Mouse (Mus musculus): Measurements from ENCODE around the gene Stoml3.

Stoml3 gene

DNA sequence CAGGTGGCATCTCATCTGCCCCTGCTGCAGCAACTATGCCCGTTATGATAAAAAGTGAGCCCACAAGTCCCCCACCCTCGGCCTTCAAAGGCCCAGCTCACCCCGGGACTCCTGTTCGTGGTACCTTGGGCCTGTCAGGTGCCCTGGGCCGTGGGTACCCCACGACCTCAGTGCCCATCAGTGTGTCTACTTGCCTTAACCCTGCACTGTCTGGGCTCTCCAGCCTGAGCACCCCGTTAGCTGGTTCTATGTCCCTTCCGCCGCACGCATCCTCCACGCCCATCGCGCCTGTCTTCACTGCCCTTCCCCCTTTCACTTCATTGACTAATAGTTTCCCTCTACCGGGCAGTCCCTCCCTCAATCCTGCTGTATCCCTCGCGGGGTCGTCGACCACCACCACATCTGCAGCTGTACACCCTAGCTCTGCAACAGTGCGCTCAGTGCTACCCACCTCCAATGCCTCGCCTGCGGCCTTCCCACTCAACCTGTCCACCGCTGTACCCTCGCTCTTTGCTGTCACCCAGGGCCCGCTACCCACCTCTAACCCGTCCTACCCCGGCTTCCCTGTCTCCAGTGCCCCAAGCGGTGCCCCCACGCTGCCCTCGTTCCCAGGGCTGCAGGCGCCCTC, 9.9 kb upstream of the Stoml3 start:
- WGBS, result 96% methylated on average over 30 of the region's 30 CpGs

DNA sequence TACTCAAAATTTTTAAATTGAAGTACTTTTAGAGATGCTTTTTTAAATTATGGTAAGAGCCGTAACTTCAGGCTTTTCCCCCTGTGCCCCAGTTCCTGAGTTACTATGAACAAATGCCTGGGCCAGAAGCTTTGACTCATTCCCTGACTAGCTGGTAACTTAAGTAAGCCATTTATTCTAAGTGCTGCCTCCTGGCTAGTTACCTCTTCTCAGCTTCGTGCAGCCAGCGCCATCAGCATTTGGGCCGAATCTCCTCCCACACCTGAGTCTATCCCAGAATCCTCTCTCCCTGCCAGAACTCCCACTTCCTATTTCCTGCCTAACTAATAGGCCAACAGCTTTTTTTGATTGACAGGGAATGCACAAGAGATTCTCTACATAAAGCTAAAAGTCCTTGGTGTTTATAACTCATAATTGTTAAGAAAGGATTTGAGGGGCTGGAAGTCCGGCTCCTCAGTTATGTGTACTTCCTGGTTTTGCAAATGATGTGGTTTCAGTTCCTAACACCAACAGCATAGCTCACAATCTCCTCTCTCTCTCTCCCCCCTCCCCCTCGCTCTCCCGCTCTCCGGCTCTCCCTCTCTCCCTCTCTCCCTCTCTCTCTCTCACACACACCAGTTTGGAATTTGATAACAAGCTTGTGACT, 4.9 kb upstream of the Stoml3 start:
- WGBS, result 70% methylated on average over 8 of the region's 8 CpGs

DNA sequence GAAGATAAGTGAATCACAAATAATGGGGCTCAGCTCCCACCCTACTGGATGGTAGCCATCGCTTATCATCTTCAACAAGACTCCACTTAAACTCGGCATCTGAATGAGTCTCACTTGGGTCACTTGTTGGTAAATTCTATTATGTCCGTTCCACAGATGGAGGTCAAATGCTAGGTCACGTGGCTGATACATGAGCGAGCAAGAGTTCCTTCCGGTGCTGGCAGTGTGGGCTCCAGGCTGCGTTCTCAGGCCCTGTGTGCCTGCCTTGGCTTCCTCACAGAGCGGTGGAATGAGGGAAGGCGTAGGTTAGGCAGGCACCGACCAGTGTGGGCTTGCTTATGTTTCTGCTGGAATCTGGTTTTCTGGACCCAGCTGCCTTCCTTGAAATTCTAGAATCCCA, 1.9 kb upstream of the Stoml3 start:
- 77% methylated on average over 10 of the region's 10 CpGs for WGBS

DNA sequence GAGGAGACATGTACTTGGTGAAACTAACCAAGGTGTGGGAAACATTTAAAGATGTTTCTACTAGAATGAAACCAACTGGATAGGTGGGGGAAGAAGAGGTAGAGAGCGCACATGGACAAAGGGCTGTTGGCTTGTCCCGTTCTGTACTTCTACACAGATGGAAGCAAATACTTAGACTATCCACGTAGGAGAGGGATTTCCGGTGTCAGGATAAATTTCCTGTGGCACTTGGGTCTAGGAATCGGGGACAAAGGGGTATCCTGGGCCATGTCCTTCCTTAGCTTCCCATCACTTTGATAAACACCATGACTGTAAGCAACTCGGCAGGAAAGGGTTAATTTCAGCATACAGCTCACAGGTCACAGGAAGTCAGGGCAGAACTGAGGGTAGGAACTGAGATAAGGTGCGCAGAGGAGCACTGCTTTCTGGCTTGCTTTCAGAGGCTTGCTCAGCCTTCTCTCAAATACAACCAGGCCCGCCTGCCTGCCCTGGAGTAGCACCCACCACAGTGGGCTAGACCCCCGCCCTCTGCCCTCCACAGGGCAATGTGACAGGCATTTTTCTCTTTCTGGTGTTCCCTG, 1.4 kb upstream of the Stoml3 start:
- 78% methylated on average over 9 of the region's 9 CpGs for WGBS

DNA sequence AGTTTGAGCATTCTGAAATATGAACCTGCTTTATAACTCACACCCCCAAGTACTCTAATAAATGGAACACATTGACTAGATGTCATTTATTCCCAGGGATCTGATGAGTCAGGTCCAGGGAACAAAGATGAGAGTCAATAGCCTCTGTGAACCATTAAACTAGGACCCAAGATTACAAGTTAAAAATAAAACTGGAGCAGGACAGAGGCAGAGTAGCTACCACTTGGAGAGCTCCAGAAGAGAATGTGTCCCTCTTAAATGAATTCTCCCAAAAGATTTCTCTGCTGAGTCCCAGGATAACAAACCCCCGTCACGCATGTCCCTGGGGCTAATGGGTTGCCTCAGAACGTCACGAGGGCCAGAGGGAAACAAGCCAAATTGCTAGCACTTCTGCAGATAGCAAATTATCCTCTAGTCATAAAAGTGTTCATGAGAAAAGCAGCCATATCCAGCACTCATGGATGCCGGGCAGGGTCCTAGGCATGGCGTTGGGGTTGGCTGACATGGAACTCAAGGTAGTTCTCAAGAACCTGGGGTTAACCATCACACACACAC, 10.0 kb downstream of the Stoml3 start:
- WGBS, result 73% methylated on average over 6 of the region's 6 CpGs

DNA sequence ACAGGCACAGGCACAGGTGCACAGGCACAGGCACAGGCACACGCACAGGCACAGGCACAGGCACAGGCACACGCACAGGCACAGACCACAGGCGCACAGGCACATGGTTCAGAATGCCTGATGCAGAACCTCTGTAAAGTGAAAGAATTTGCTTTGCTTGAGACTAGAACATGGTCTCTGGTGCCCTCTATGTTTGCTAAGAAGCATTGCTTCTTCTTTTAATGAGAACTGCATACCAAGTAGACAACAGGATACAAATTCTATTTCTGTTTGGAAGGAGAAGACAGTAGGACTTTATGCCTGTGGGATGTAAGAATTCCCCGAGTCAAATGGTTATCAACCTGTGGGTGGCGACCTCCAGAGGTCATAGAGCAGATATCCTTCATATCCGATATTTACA, 14.0 kb downstream of the Stoml3 start:
- 41% methylated on average over 6 of the region's 6 CpGs for WGBS

DNA sequence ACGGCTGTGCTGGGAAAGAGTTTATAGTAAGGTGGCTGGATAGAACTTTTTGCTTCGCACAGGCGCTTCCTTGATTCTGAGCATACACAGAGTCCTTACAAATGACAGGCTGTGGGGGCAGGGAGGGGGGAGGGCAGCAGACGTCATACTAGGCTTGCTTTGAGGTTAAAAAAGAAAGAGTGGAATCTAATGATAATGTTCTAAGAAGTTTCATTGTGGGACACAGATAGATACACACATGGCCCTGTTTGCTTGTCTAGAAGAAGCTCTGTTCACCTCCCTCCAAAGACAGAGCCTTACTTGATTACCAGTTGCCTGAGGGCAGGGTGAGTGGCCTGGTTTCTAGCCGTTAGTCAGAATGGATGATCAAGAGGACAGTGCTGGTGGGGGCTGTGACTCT, 24.6 kb downstream of the Stoml3 start:
- 61% methylated on average over 5 of the region's 5 CpGs for WGBS

DNA sequence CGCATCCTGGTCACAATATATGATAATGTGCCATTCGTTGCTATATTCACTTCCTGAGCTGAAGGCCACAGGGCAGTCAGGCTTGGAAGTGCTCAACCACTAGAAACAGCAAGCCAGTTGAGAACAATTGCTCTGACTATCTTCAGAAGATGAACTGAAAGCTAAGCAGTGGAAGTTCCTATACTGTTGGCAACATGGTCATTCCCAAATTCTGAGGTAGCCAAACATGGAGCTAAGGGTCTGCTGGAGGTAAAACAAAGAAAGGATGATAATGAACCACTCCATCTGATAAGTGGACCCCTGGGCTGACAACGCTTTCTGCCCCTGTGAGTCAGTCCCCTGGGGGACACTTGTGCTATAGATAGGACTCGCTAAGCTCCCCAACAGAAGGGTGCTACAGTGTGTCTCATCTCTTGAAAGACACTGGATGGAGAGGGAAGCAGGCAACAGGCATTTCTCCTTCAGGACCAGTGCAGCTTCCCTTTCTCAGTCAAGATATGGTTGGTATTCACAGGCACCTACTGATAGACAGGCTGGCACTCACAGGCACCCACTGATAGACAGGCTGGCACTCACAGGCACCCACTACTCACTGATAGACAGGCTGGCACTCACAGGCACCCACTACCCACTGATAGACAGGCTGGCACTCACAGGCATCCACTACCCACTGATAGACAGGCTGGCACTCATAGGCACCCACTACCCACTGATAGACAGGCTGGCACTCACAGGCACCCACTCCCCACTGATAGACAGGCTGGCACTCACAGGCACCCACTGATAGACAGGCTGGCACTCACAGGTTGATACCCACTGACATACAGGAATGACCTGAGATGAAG, 26.0 kb downstream of the Stoml3 start:
- 82% methylated on average over 4 of the region's 4 CpGs for WGBS

DNA sequence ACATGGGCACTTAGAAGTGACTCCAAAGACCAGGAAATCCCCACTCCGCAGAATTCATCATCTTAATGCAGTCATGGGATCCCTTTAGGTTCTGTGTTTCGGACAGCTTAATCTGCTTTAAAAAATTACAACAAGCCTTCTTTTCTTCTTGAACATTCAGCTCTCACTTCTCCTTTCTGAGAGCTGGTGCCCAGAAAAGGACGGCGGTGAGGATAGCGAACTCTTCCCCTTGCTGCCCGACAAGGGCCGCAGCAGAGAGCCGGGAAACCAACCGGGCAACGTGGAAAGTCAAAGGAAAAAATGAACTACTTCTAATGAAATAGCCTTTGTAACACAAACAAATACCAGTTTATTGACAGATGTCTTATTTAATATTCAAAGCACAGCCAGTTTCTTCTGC, 34.3 kb downstream of the Stoml3 start:
- 69% methylated on average over 10 of the region's 10 CpGs for WGBS

DNA sequence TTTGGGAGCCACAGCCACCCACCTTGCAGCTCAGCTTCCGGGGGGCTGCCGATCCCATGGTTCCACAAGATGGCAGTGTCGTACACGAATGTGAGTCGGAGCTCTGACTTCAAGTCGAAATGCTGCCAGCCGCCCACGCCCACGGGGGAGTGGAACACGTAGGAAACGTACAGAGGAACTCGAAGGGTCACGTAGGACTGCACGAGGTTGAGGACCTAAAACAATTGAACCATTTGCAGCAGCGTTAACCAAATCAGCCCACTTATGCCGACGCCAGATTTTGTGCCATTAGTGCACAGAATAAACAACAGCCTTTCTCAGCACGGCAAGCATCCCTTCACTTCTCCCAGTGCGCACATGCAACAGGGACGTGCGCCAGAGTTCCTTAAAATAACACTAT, 37.3 kb downstream of the Stoml3 start:
- WGBS, result under 1% methylated on average over 21 of the region's 21 CpGs

DNA sequence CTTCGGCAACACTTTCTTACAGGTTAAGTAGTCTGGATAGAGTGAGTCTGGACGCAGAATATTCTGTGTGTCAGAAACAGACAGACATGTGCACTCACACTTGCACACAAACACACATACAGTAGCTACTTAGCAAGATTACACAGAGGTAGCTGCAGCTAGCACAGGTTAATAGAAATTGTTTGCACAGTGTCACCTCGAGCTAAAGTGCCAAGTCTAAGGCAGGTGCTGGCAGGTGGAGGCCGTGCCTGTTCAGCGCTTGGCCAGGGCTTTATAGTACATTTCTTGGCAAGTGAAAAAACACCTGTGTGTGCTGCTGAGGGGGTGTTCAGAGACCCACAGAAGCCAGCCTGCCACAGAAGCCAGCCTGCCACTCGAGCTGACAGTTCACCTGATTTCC, 41.9 kb downstream of the Stoml3 start:
- WGBS, result 87% methylated on average over 6 of the region's 6 CpGs

DNA sequence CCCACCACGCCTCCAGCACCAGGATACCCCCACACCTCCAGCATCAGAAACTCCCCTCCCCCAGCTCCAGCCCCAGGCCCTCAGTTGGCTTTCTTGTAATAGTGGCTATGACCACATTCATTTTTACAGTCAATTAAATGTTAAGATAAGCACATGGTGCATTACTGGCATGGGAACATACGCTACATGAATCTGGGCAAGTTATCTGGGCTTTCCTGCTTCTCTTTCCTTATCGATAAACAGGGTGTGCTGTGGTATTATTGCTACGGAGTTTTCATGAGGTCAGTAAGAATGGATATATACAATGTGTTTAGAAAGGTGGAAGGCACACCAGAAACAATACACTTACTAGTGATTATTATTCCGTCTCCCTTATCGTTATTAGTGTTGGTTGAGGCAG, 43.6 kb downstream of the Stoml3 start:
- WGBS, result 89% methylated on average over 6 of the region's 6 CpGs

DNA sequence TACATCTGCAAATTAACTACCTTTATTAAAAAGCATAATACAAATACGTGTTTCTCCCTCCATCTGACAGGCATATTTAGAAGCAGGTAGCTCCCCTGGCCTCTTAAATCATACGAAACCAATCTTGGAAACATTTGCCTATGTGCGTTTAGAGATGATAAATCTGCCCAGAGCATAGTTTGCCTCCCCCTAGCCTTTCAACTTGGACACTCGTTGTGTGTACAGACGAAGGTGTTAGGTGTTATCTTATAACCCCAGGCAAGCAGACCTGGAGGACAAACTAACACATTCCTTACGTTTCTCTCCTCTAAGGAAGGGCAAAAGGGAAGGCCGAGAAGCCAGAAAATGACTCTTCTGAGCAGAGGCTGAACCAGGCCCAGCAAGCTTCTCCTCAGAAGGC, 64.2 kb downstream of the Stoml3 start:
- WGBS, result 91% methylated on average over 7 of the region's 7 CpGs

DNA sequence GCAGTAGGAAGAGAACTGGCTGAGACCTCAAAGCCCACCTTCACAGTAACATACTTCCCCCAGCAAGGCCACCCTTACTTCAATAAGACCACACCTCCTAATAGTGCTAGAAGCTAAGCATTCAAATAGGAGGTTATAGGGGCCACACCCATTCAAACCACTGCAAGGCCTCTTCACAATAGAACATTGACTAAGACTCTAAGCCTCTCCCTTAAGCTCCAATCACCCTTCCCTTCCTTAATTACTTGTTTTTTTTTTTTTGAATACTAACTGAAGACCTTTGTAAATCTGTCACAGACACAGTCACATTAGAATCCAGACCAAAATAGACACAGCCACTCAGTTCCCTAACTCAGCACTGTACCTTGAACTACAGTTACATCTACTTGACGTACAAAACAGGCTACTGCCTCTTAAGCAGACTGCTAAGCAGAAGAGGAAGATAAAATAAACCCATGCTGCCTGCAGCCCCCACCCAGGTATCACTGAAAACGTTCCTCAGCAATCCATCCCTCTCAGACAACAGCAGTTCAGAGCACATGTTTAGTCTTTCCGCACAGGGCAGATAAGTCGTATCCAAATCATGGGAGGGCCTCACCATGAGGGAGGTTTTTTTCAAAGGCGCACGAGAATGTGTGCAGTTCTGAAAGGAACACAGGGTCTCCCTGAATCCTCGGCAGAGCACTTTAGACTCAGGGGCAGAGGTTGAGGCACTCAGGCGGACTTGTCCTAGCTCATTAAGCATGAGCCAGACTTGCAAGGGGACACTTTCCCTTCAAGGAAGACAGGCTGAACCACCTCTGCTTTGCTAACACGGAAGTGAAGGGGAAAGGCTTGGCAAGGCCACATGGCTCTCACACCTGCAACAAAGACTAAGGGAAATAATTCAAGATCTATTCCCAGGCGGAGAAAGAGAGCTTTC, 66.8 kb downstream of the Stoml3 start:
- WGBS, result 84% methylated on average over 10 of the region's 10 CpGs

DNA sequence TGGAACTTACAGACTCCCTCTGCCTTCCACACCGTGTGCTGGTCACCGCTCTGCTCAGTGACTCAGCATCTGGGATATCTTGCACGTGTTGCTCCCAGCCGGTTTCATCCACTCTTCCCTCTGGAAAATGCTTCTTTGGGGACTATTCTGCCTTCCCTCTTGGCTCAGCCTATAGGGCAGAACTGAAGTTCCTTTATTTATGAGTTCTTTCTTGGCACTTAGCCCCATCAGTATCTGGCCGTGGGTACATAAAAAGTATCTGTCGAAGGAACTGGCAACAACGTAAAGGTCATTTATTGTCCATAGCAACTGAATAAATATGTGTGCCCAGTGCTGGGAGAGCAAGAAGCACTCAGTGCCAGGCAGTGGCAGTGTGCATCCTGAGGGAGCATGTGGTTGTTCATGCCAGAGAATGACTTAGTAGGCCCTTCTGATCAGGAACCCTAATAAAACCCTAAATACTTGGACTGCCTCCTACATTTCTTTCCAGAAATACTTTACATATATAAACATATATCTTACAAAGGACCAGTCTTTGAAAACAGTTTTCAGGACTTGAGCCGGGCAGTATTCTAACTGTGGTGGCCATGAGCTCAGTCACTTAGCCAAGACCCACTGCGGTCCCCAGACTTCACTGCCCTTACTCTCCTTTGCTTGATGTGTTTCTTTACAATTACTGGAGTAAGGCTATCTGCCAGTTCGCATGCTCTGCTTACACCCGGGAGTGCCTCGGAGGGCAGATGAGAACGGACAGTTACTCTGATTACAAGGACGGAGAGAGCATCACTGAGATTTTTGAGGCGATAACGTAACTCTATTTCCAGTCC, 69.1 kb downstream of the Stoml3 start:
- WGBS, result 63% methylated on average over 16 of the region's 16 CpGs

Data from cerebral cortex, adult 2 months (tissue).